Mouse (Mus musculus) cortical plate, adult 2 months (tissue): Measurements from ENCODE around the gene Xaf1.

Experiments used
- CTCF ChIP-seq: fragments of 200-500 bp; IDR thresholded peaks from 2 replicates; pipeline ENCODE4 v1.5.1; 2011; ENCODE audit warnings: mild to moderate bottlenecking, control low read depth, low read length; ENCODE audit not compliant: insufficient read depth; ENCODE audit errors: extremely low read depth
- POLR2A ChIP-seq: fragments of 200-500 bp; IDR thresholded peaks from 2 replicates; pipeline ENCODE4 v1.6.1; 2011; ENCODE audit warnings: mild to moderate bottlenecking, low read length, control low read depth; ENCODE audit not compliant: insufficient read depth; ENCODE audit errors: extremely low read depth

DNA sequence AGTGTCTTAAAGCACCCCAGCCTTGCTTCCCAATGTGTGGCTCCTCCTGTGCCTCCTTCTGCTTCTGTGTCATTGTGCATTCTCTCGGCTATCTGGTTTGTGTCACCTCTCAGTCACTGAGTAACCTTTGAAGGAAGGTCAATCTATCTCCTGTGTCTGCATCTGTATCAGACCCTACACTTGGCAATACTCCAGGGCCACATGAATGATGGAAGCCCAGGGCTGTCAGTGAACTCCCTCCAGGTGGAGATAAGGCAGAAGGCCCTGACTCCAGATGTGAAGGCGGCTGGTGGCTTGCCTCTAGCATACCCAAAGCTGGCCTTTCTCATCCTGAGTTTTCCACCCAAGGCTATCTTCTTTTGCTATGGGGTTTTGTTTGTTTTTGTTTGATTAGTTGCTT is 7.6 kb downstream of the Xaf1 start:
- TF ChIP-seq CTCF (no peak), POLR2A (no peak)
